In genomic region chr6:120162928-120163327, GRCm38 (mm10) we compare ENCODE assay signal across 16 mouse cellular contexts.
"Had no signal": no experiment of that assay in that cellular context is flagged by ENCODE, and none has a peak within 500 bp of the region (broad histone marks: within the 10 kb centered on the region; RNA-seq: fewer than 3 reads in every experiment).

No protein-coding gene starts in this region.

- H3K36me3 ChIP-seq: neural tube, embryonic 12.5 days; neural tube, embryonic 13.5 days; neural tube, embryonic 15.5 days; stomach, embryonic 15.5 days had no signal

- H3K4me2 ChIP-seq: neural tube, embryonic 12.5 days; neural tube, embryonic 13.5 days; neural tube, embryonic 15.5 days; stomach, embryonic 15.5 days had no signal

- DNase-seq: retina, postnatal 1 day; right cerebral cortex, adult 18-20 months; right cerebral cortex, postnatal 14 days; right cerebral cortex, postnatal 25 days; right cerebral cortex, postnatal 4 days; spleen, adult 18-20 months; thymus, adult 18-20 months; thymus, adult 2 months; thymus, postnatal 14 days; thymus, postnatal 25 days; thymus, postnatal 36 days had no signal

- H3K27ac ChIP-seq: neural tube, embryonic 12.5 days; neural tube, embryonic 13.5 days; neural tube, embryonic 15.5 days; stomach, embryonic 15.5 days; stomach, postnatal 0 days had no signal

- H3K4me3 ChIP-seq: neural tube, embryonic 12.5 days; neural tube, embryonic 13.5 days; neural tube, embryonic 15.5 days; stomach, embryonic 15.5 days had no signal

- H3K9me3 ChIP-seq: neural tube, embryonic 12.5 days; neural tube, embryonic 13.5 days; neural tube, embryonic 15.5 days; stomach, embryonic 15.5 days had no signal

- H3K9ac ChIP-seq: neural tube, embryonic 12.5 days; neural tube, embryonic 13.5 days; neural tube, embryonic 15.5 days; stomach, embryonic 15.5 days had no signal

- H3K27me3 ChIP-seq: neural tube, embryonic 12.5 days; neural tube, embryonic 13.5 days; neural tube, embryonic 15.5 days; stomach, embryonic 15.5 days had no signal
